Mouse (Mus musculus): ENCODE results near the gene Slc6a18. TPM values are rescaled to one million over a fixed set of nuclear protein-coding genes. Genes with fewer than 3 reads are reported as not detected.

The Slc6a18 gene
- polyA plus RNA-seq (2012; rRNA removed), result not detected in 2 replicates

GRCm38 (mm10) chr13:73677853-73678252 lies at the start of gene Slc6a18:
Gene Slc6a18, minus strand, starts transcription at chr13:73678023.

GRCm38 (mm10) chr13:73704694-73705325 lies 27.0 kb upstream of the Slc6a18 start, which contains the start of gene Slc6a19:
Gene Slc6a19, minus strand, starts transcription at chr13:73704865.

GRCm38 (mm10) chr13:73626745-73627549 lies 50.9 kb downstream of the Slc6a18 start, which contains the start of gene Tert:
Gene Tert, plus strand, starts transcription at chr13:73626911.

Other genes with a start within 250 kb of the Slc6a18 start
- 3.9 and 5.8 TPM in 2 replicates for gene Lpcat1, start 210.8 kb downstream of the Slc6a18 start, polyA plus RNA-seq (2012; rRNA removed)
- 0.03 TPM in 1 of 2 replicates, not detected in the other for gene Slc6a3, start 141.3 kb downstream of the Slc6a18 start, polyA plus RNA-seq (2012; rRNA removed)
- gene Clptm1l, start 74.0 kb downstream of the Slc6a18 start, polyA plus RNA-seq (2012; rRNA removed), result 71.5 and 82.4 TPM in 2 replicates
- 0.47 and 0.76 TPM in 2 replicates for gene Tert, start 51.1 kb downstream of the Slc6a18 start, polyA plus RNA-seq (2012; rRNA removed)
- gene Slc6a19, start 26.8 kb upstream of the Slc6a18 start, polyA plus RNA-seq (2012; rRNA removed), result 6.0 and 6.3 TPM in 2 replicates
- gene Slc12a7, start 55.1 kb upstream of the Slc6a18 start, polyA plus RNA-seq (2012; rRNA removed), result 51.1 and 53.5 TPM in 2 replicates
- 5.7 and 6.8 TPM in 2 replicates for gene Nkd2, start 169.6 kb upstream of the Slc6a18 start, polyA plus RNA-seq (2012; rRNA removed)

Measured in stomach, adult 2 months (tissue).